Mouse (Mus musculus): ENCODE measurements at regions not wholly inside any gene's neighbourhood (a gene's known extent, or its start where the extent isn't known, plus 50 kb on each side); places are given as distances from the start of the nearest gene placed in this dataset.

- H3K4me2 ChIP-seq = no peak overlapping the region
- no peak overlapping the region for H3K4me3 ChIP-seq (replicated peaks)
- no peak overlapping the region; the same call in 1 of the 2 replicates for H3K27ac ChIP-seq
- no peak overlapping the region for H3K9ac ChIP-seq
- H3K9me3 ChIP-seq = no peaks in the 10 kb centered on the region
- no peaks in the 10 kb centered on the region for H3K27me3 ChIP-seq (replicated peaks)
- H3K36me3 ChIP-seq = no peaks in the 10 kb centered on the region
- WGBS = 54% methylated on average over 1 of the region's 1 CpGs
- no peaks in the 10 kb centered on the region for H3K4me1 ChIP-seq
- ATAC-seq (ENCODE audit: insufficient read depth, low FRiP score, low read depth) = no peak
These were observed 564.3 kb downstream of the Hdgfl1 start for GRCm38 (mm10) chr13:26205532-26206105.

DNA sequence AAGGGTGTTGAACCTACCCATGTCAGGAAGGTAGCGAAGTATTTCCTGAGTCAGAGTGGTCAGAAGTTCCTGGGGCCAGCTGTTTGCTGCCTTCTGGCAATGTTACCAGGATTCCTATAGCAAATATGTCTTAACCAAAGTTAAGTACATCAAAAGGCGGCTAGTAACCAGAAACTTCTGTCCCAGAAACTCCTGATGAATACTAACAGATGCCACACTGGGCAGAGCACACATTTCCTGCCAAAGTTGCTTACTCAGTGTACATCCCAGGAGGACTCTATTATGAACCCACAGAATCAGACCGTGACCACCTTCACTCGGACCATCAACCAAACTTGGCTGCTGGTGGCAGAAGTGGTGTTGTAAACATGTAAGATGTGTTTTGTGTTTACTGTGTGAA, 575.3 kb downstream of the Hdgfl1 start:
- no peaks in the 10 kb centered on the region for H3K4me1 ChIP-seq
- no peak overlapping the region for H3K27ac ChIP-seq
- WGBS = 90% methylated on average over 4 of the region's 4 CpGs

DNA sequence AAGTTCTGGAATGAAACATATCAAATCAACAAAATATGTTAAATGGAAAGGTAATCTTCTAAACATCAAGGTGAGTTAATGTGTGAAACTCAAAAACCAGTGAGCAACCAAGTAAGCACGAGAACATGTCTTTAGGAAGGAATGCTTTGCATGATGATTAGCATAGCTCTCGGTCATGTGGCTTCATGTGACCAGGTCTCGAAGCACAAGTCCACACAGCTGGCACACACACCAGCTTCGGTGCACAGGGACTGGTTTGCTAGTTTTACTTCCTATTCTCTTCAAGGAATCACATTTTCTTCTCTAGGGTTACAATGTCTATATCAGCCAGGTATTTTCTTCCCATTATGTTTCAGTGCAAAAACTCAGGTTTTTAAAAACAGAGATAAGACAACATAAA, 586.1 kb downstream of the Hdgfl1 start:
- Histone ChIP-seq H3K36me3 (no peaks in the 10 kb centered on the region), H3K4me2 (no peak overlapping the region), H3K4me1 (no peaks in the 10 kb centered on the region), H3K27me3 (replicated peaks) (no peaks in the 10 kb centered on the region), H3K9me3 (no peaks in the 10 kb centered on the region), H3K27ac (no peak overlapping the region), H3K9ac (no peak overlapping the region), H3K4me3 (replicated peaks) (no peak overlapping the region)
- 85% methylated on average over 4 of the region's 4 CpGs for WGBS
- ATAC-seq (ENCODE audit: insufficient read depth, low FRiP score, low read depth) = no peak

More for the DNA sequence above, 575.3 kb downstream of the Hdgfl1 start:
- no peak for ATAC-seq (ENCODE audit: insufficient read depth, low FRiP score, low read depth)
- no peak overlapping the region for H3K9ac ChIP-seq
- no peaks in the 10 kb centered on the region for H3K27me3 ChIP-seq (replicated peaks)
- no peak overlapping the region for H3K4me3 ChIP-seq (replicated peaks)
- H3K36me3 ChIP-seq = no peaks in the 10 kb centered on the region
- H3K4me2 ChIP-seq = no peak overlapping the region
- H3K9me3 ChIP-seq = no peaks in the 10 kb centered on the region

DNA sequence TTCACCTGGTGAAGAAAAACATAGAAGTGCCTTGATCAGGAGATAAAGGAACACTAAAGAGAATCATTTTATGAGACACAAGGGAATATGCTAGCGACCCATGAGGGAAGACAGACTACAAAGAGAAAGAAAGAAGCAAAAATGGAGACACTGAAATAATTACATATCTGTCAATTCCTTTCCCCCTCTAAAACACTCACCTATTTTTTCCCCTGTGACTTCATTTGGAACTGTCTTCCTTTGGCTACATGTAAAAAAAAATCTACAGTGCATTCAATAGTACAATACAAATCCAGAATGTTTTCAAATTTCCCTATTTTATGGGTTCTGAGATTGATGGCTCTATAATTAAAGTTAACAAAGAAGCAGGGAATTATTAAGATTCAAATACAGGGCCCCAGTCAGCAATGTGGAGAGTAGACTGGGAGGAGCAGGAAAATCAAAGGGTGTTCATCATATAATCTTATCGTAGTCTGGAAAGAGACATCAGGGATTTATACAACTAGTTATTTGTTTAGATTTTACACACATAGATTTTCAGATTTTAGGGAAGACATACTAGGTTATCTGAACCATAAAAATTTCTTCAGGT, 598.0 kb downstream of the Hdgfl1 start:
- ATAC-seq (ENCODE audit: insufficient read depth, low FRiP score, low read depth) = no peak
- Histone ChIP-seq H3K27me3 (replicated peaks) (no peaks in the 10 kb centered on the region), H3K9ac (no peak overlapping the region), H3K9me3 (no peaks in the 10 kb centered on the region), H3K4me3 (replicated peaks) (no peak overlapping the region), H3K4me2 (no peak overlapping the region), H3K27ac (no peak overlapping the region), H3K36me3 (no peaks in the 10 kb centered on the region), H3K4me1 (no peaks in the 10 kb centered on the region)
- 83% methylated on average over 2 of the region's 2 CpGs for WGBS

- H3K4me3 ChIP-seq (replicated peaks) = no peak overlapping the region
- H3K27ac ChIP-seq = no peak overlapping the region
- H3K9ac ChIP-seq = no peak overlapping the region
- H3K27me3 ChIP-seq (replicated peaks) = no peaks in the 10 kb centered on the region
- no peak overlapping the region for H3K4me2 ChIP-seq
- no peaks in the 10 kb centered on the region for H3K36me3 ChIP-seq
- WGBS = 58% methylated on average over 2 of the region's 2 CpGs
- H3K4me1 ChIP-seq = no peaks in the 10 kb centered on the region
- H3K9me3 ChIP-seq = no peaks in the 10 kb centered on the region
- no peak for ATAC-seq (ENCODE audit: insufficient read depth, low FRiP score, low read depth)
These were observed 600.3 kb downstream of the Hdgfl1 start for GRCm38 (mm10) chr13:26169641-26170040.

GRCm38 (mm10) chr13:26158703-26159102, 611.3 kb downstream of the Hdgfl1 start:
- Histone ChIP-seq H3K27ac (no peak overlapping the region), H3K36me3 (no peaks in the 10 kb centered on the region), H3K9ac (no peak overlapping the region), H3K4me2 (no peak overlapping the region), H3K27me3 (replicated peaks) (no peaks in the 10 kb centered on the region), H3K9me3 (no peaks in the 10 kb centered on the region), H3K4me1 (no peaks in the 10 kb centered on the region), H3K4me3 (replicated peaks) (no peak overlapping the region)
- no peak for ATAC-seq (ENCODE audit: insufficient read depth, low FRiP score, low read depth)
- 82% methylated on average over 2 of the region's 2 CpGs for WGBS

DNA sequence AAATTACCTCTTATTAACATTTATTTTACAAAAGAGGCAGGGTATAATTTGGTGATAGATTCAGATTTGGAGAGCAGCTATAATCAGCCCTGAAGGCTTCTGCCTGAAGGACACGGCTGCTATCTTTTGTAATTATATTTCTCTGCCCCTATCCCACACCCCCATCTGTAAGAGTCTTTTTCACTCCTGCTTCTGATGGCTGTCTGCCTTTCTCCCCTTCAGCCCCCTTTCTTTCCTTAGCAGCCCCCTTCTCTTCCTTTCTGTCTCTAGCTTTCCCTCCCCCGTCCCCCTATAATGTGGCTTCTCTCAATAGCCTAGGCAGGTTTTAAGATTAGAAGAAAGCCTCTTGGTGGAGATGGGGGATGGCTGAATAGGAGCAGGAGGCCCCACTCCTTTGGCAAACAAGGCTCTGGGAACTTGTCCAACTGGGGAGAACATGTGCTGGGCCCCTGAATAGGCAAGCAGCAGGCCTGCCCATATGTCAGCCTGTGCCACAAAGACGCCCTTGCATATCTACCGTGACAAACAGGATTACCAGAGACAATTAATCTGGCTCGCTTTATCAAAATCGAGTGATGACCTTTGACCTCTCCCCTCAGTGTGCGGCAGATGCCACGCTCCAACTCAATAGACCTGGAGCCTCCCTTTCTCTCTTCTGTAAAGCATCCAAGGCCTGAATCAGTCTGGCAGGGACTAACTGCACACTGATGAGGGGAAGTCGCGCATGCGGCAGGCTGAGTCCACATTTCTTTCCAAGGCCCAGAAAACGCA, 615.1 kb downstream of the Hdgfl1 start:
- ATAC-seq (ENCODE audit: insufficient read depth, low FRiP score, low read depth) = peak; percentile 98
- H3K4me2 ChIP-seq = 0 out of 2 replicates have a peak overlapping the region, but pooled peaks have one; percentile 8
- H3K36me3 ChIP-seq = no peaks in the 10 kb centered on the region
- H3K9ac ChIP-seq = no peak overlapping the region
- no peaks in the 10 kb centered on the region for H3K27me3 ChIP-seq (replicated peaks)
- H3K4me1 ChIP-seq = no peaks in the 10 kb centered on the region
- no peak overlapping the region for H3K4me3 ChIP-seq (replicated peaks)
- no peaks in the 10 kb centered on the region for H3K9me3 ChIP-seq
- H3K27ac ChIP-seq = peak overlapping the region; percentile 44; the same call in 1 of the 2 replicates
- 38% methylated on average over 12 of the region's 12 CpGs for WGBS

DNA sequence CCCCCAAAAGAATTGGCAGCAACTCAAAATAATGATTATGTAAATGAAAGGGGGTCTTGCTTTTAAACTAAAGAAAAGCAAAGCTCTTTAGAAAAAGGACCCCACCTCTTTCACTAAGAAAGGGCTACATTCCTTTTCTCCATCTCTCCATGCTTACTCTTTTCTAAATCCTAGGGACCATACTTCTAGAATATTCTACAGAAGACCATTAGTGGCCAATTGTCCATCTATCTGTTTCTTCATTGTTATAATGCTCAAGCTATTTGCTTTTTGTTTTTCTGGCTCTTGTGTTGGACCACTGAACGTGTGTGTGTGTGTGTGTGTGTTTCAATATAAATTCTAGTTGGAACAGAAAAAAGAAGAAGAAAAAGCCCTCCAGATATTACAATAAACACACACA, 615.7 kb downstream of the Hdgfl1 start:
- no peaks in the 10 kb centered on the region for H3K27me3 ChIP-seq (replicated peaks)
- ATAC-seq (ENCODE audit: insufficient read depth, low FRiP score, low read depth) = no peak
- 55% methylated on average over 1 of the region's 1 CpGs for WGBS

GRCm38 (mm10) chr13:26153093-26153492, 616.9 kb downstream of the Hdgfl1 start:
- no peak for ATAC-seq (ENCODE audit: insufficient read depth, low FRiP score, low read depth)
- Histone ChIP-seq H3K36me3 (no peaks in the 10 kb centered on the region), H3K4me3 (replicated peaks) (no peak overlapping the region), H3K27me3 (replicated peaks) (no peaks in the 10 kb centered on the region), H3K27ac (no peak overlapping the region), H3K9ac (no peak overlapping the region), H3K4me2 (no peak overlapping the region), H3K4me1 (no peaks in the 10 kb centered on the region), H3K9me3 (no peaks in the 10 kb centered on the region)
- WGBS = 85% methylated on average over 2 of the region's 2 CpGs

More for the DNA sequence above, 615.7 kb downstream of the Hdgfl1 start:
- H3K9me3 ChIP-seq = no peaks in the 10 kb centered on the region
- no peak overlapping the region for H3K27ac ChIP-seq
- H3K36me3 ChIP-seq = no peaks in the 10 kb centered on the region
- no peak overlapping the region for H3K4me3 ChIP-seq (replicated peaks)
- H3K9ac ChIP-seq = no peak overlapping the region
- H3K4me2 ChIP-seq = no peak overlapping the region
- H3K4me1 ChIP-seq = no peaks in the 10 kb centered on the region

GRCm38 (mm10) chr13:26150426-26150825, 619.5 kb downstream of the Hdgfl1 start:
- no peak for ATAC-seq (ENCODE audit: insufficient read depth, low FRiP score, low read depth)
- WGBS = 38% methylated on average over 1 of the region's 1 CpGs
- no peaks in the 10 kb centered on the region for H3K36me3 ChIP-seq
- H3K9ac ChIP-seq = no peak overlapping the region
- no peaks in the 10 kb centered on the region for H3K4me1 ChIP-seq
- no peak overlapping the region for H3K4me2 ChIP-seq
- H3K27ac ChIP-seq = no peak overlapping the region
- H3K4me3 ChIP-seq (replicated peaks) = no peak overlapping the region
- no peaks in the 10 kb centered on the region for H3K9me3 ChIP-seq
- H3K27me3 ChIP-seq (replicated peaks) = no peaks in the 10 kb centered on the region

DNA sequence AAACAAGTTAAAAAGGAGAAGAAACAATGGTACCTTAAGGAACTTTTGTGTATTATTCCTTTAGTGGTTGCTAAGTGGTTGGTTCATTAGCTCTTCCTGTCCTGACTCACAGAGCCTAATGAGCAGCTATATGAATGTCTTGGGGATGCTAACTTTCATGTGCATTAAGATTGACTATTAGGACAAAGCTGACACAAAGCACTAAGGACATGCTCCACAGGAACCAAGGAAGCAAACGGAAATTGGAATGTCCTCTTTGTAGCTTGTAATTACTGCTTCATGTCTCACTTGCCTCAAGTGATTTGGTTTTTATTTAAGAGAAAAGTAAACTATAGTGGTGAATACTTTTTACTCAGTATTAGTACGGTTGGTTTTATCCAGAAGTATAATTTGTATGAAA, 627.2 kb downstream of the Hdgfl1 start:
- 85% methylated on average over 2 of the region's 2 CpGs for WGBS
- Histone ChIP-seq H3K36me3 (no peaks in the 10 kb centered on the region), H3K9me3 (no peaks in the 10 kb centered on the region), H3K9ac (no peak overlapping the region), H3K4me2 (no peak overlapping the region), H3K4me3 (replicated peaks) (no peak overlapping the region), H3K4me1 (no peaks in the 10 kb centered on the region), H3K27me3 (replicated peaks) (no peaks in the 10 kb centered on the region), H3K27ac (no peak overlapping the region)
- no peak for ATAC-seq (ENCODE audit: insufficient read depth, low FRiP score, low read depth)

GRCm38 (mm10) chr13:26119363-26119762, 650.6 kb downstream of the Hdgfl1 start:
- H3K4me1 ChIP-seq = no peaks in the 10 kb centered on the region
- no peaks in the 10 kb centered on the region for H3K9me3 ChIP-seq
- H3K27ac ChIP-seq = no peak overlapping the region
- H3K36me3 ChIP-seq = no peaks in the 10 kb centered on the region
- H3K4me2 ChIP-seq = no peak overlapping the region
- H3K9ac ChIP-seq = no peak overlapping the region
- 64% methylated on average over 1 of the region's 1 CpGs for WGBS
- H3K4me3 ChIP-seq (replicated peaks) = no peak overlapping the region
- ATAC-seq (ENCODE audit: insufficient read depth, low FRiP score, low read depth) = no peak
- no peaks in the 10 kb centered on the region for H3K27me3 ChIP-seq (replicated peaks)
